In the genomic region with DNA sequence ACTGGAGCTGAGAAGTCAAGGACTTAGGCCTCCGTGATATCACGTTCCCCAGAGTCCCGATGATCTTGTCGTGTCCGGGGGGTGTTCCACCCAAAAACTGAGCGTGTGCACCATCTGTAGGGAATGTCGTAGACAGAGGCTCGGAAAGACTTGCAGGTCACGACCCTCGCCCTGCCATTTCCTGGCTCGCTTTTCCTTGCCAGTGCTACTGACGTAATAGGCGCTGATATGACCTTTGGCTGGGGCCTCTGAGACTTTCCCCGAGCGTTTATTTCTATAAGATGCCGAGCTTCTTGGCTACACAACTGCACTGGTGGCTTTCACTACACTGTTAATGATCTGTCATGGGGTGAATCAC, we compare ENCODE assay signal across 7 mouse cellular contexts. TPM values are rescaled to one million over a fixed set of nuclear protein-coding genes. Genes with fewer than 3 reads are reported as not detected.
DNase-seq lines count a peak whose midpoint lies in the region; ATAC-seq lines count a peak whose summit lies in the region.

No protein-coding gene starts in this region.

- H3K9me3 ChIP-seq in neural tube, embryonic 11.5 days (ENCODE audit: control insufficient read depth, low read length), result no peaks in the 10 kb centered on the region
- H3K9me3 ChIP-seq in forebrain, embryonic 10.5 days, result 0 out of 2 replicates have a peak, but pooled peaks cover 5% of the 10 kb centered on the region
- H3K9me3 ChIP-seq in liver, embryonic 11.5 days (ENCODE audit: control insufficient read depth, low read length), result no peaks in the 10 kb centered on the region
- no peaks in the 10 kb centered on the region for H3K9me3 ChIP-seq in stomach, embryonic 16.5 days (replicated peaks; ENCODE audit: control insufficient read depth, low read length)

- H3K4me1 ChIP-seq in neural tube, embryonic 11.5 days (ENCODE audit: control insufficient read depth, insufficient read depth, low read length), result no peaks in the 10 kb centered on the region
- H3K4me1 ChIP-seq in forebrain, embryonic 10.5 days, result peaks cover 15% of the 10 kb centered on the region
- H3K4me1 ChIP-seq in liver, embryonic 11.5 days (replicated peaks; ENCODE audit: control insufficient read depth, insufficient read depth, low read length), result peaks cover 5% of the 10 kb centered on the region; the same call in 1 of the 2 replicates
- H3K4me1 ChIP-seq in stomach, embryonic 16.5 days (ENCODE audit: control insufficient read depth, insufficient read depth, low read length), result peaks cover 4% of the 10 kb centered on the region; the same call in 1 of the 2 replicates

- no peaks in the 10 kb centered on the region for H3K27me3 ChIP-seq in neural tube, embryonic 11.5 days (ENCODE audit: control insufficient read depth, insufficient read depth, low read length)
- no peaks in the 10 kb centered on the region for H3K27me3 ChIP-seq in forebrain, embryonic 10.5 days (ENCODE audit: poor library complexity, severe bottlenecking)
- no peaks in the 10 kb centered on the region for H3K27me3 ChIP-seq in liver, embryonic 11.5 days (replicated peaks; ENCODE audit: control insufficient read depth, insufficient read depth, low read length)
- H3K27me3 ChIP-seq in stomach, embryonic 16.5 days (ENCODE audit: control insufficient read depth, insufficient read depth, low read length), result no peaks in the 10 kb centered on the region

- peak overlapping the region; percentile 81 for H3K27ac ChIP-seq in neural tube, embryonic 11.5 days (ENCODE audit: low read depth, low read length)
- H3K27ac ChIP-seq in forebrain, embryonic 10.5 days, result peak overlapping the region; percentile 93
- H3K27ac ChIP-seq in liver, embryonic 11.5 days (ENCODE audit: low read depth, low read length), result peak overlapping the region; percentile 72
- H3K27ac ChIP-seq in stomach, embryonic 16.5 days (ENCODE audit: low read length), result peak overlapping the region; percentile 69

- peak overlapping the region; percentile 41 for H3K4me3 ChIP-seq in neural tube, embryonic 11.5 days (ENCODE audit: low read depth, low read length)
- H3K4me3 ChIP-seq in forebrain, embryonic 10.5 days, result peak overlapping the region; percentile 48
- peak overlapping the region; percentile 54 for H3K4me3 ChIP-seq in liver, embryonic 11.5 days (ENCODE audit: low read depth, low read length)
- peak overlapping the region; percentile 47 for H3K4me3 ChIP-seq in stomach, embryonic 16.5 days (replicated peaks; ENCODE audit: low read length)

- WGBS in neural tube, embryonic 11.5 days, result 7% methylated on average over 16 of the region's 16 CpGs
- 11% methylated on average over 16 of the region's 16 CpGs for WGBS in forebrain, embryonic 10.5 days
- WGBS in liver, embryonic 11.5 days, result 6% methylated on average over 16 of the region's 16 CpGs
- 3% methylated on average over 16 of the region's 16 CpGs for WGBS in stomach, embryonic 16.5 days

- no peak; the same call in 1 of the 2 replicates for ATAC-seq in neural tube, embryonic 11.5 days (ENCODE audit: insufficient read depth, low FRiP score, low TSS enrichment)
- ATAC-seq in liver, embryonic 11.5 days (replicated peaks; ENCODE audit: low FRiP score), result peak; percentile 59
- ATAC-seq in stomach, embryonic 16.5 days (ENCODE audit: insufficient read depth, low FRiP score), result peak; percentile 25
- ATAC-seq in cerebellum, adult (ENCODE audit: insufficient number of reproducible peaks, low FRiP score, low TSS enrichment), result no peak

- peak overlapping the region; percentile 61 for H3K9ac ChIP-seq in neural tube, embryonic 11.5 days (ENCODE audit: low read length)
- peak overlapping the region; percentile 78 for H3K9ac ChIP-seq in liver, embryonic 11.5 days (ENCODE audit: low read depth, low read length)
- peak overlapping the region; percentile 74 for H3K9ac ChIP-seq in stomach, embryonic 16.5 days (ENCODE audit: low read length)

- no peaks in the 10 kb centered on the region for H3K36me3 ChIP-seq in neural tube, embryonic 11.5 days (ENCODE audit: control insufficient read depth, insufficient read depth, low read length)
- no peaks in the 10 kb centered on the region for H3K36me3 ChIP-seq in forebrain, embryonic 10.5 days (replicated peaks)
- no peaks in the 10 kb centered on the region for H3K36me3 ChIP-seq in liver, embryonic 11.5 days (ENCODE audit: control insufficient read depth, insufficient read depth, low read length)
- H3K36me3 ChIP-seq in stomach, embryonic 16.5 days (ENCODE audit: control insufficient read depth, insufficient read depth, low read length), result no peaks in the 10 kb centered on the region

- no peak for DNase-seq in neural tube, embryonic 11.5 days (ENCODE audit: low spot score)
- DNase-seq in neural tube, embryonic 10.5 days (ENCODE audit: extremely low spot score, low spot score), result no peak
- no peak for DNase-seq in forebrain, embryonic 10.5 days (ENCODE audit: extremely low spot score, low spot score)
- no peak for DNase-seq in liver, embryonic 11.5 days (ENCODE audit: low spot score)
- DNase-seq in cerebellum, postnatal 36 days, result no peak

- H3K4me2 ChIP-seq in neural tube, embryonic 11.5 days (ENCODE audit: low read depth), result peak overlapping the region; percentile 77
- H3K4me2 ChIP-seq in liver, embryonic 11.5 days, result peak overlapping the region; percentile 87
- H3K4me2 ChIP-seq in stomach, embryonic 16.5 days (ENCODE audit: low read depth, low read length), result peak overlapping the region; percentile 72

RNA-seq across cellular contexts. Expression of a gene that starts 15.8 kb away (rescaled TPM):
- 9.8 and 10.3 TPM in 2 replicates for polyA plus RNA-seq in neural tube, embryonic 11.5 days (2014; fragmentation: Nextera tagmentation; extraction: Ambion mirVana)
- 10.5 and 11.1 TPM in 2 replicates for polyA plus RNA-seq in forebrain, embryonic 10.5 days (2016; fragmentation: Nextera tagmentation; extraction: Ambion mirVana)
- 6.6 and 7.7 TPM in 2 replicates for polyA plus RNA-seq in liver, embryonic 11.5 days (2014; fragmentation: Nextera tagmentation; extraction: Ambion mirVana)
- 8.3 and 8.8 TPM in 2 replicates for polyA plus RNA-seq in stomach, embryonic 16.5 days (2015; fragmentation: Nextera tagmentation; extraction: Ambion mirVana)

RNA-seq across cellular contexts. Expression of a gene that starts 22.6 kb away (rescaled TPM):
- 0.61 and 0.66 TPM in 2 replicates for polyA plus RNA-seq in neural tube, embryonic 11.5 days (2014; fragmentation: Nextera tagmentation; extraction: Ambion mirVana)
- 0.55 and 1.0 TPM in 2 replicates for polyA plus RNA-seq in forebrain, embryonic 10.5 days (2016; fragmentation: Nextera tagmentation; extraction: Ambion mirVana)
- 0.38 and 0.81 TPM in 2 replicates for polyA plus RNA-seq in liver, embryonic 11.5 days (2014; fragmentation: Nextera tagmentation; extraction: Ambion mirVana)
- polyA plus RNA-seq in stomach, embryonic 16.5 days (2015; fragmentation: Nextera tagmentation; extraction: Ambion mirVana), result 2.3 and 3.2 TPM in 2 replicates

RNA-seq across cellular contexts. Expression of a gene that starts 27.8 kb away (rescaled TPM):
- polyA plus RNA-seq in neural tube, embryonic 11.5 days (2014; fragmentation: Nextera tagmentation; extraction: Ambion mirVana), result 910 and 930 TPM in 2 replicates
- polyA plus RNA-seq in forebrain, embryonic 10.5 days (2016; fragmentation: Nextera tagmentation; extraction: Ambion mirVana), result 1,023 and 1,050 TPM in 2 replicates
- 1,276 and 1,341 TPM in 2 replicates for polyA plus RNA-seq in liver, embryonic 11.5 days (2014; fragmentation: Nextera tagmentation; extraction: Ambion mirVana)
- 869 and 872 TPM in 2 replicates for polyA plus RNA-seq in stomach, embryonic 16.5 days (2015; fragmentation: Nextera tagmentation; extraction: Ambion mirVana)

RNA-seq across cellular contexts. Expression of a gene that starts 27.8 kb away (rescaled TPM):
- polyA plus RNA-seq in neural tube, embryonic 11.5 days (2014; fragmentation: Nextera tagmentation; extraction: Ambion mirVana), result 7.1 and 8.2 TPM in 2 replicates
- polyA plus RNA-seq in forebrain, embryonic 10.5 days (2016; fragmentation: Nextera tagmentation; extraction: Ambion mirVana), result 16.5 and 17.7 TPM in 2 replicates
- 6.9 and 7.0 TPM in 2 replicates for polyA plus RNA-seq in liver, embryonic 11.5 days (2014; fragmentation: Nextera tagmentation; extraction: Ambion mirVana)
- polyA plus RNA-seq in stomach, embryonic 16.5 days (2015; fragmentation: Nextera tagmentation; extraction: Ambion mirVana), result 7.2 and 8.9 TPM in 2 replicates

RNA-seq across cellular contexts. Expression of a gene that starts 48.1 kb away (rescaled TPM):
- polyA plus RNA-seq in neural tube, embryonic 11.5 days (2014; fragmentation: Nextera tagmentation; extraction: Ambion mirVana), result not detected in 2 replicates
- not detected in 2 replicates for polyA plus RNA-seq in forebrain, embryonic 10.5 days (2016; fragmentation: Nextera tagmentation; extraction: Ambion mirVana)
- 0.52 and 1.1 TPM in 2 replicates for polyA plus RNA-seq in liver, embryonic 11.5 days (2014; fragmentation: Nextera tagmentation; extraction: Ambion mirVana)
- 0.95 and 1.4 TPM in 2 replicates for polyA plus RNA-seq in stomach, embryonic 16.5 days (2015; fragmentation: Nextera tagmentation; extraction: Ambion mirVana)

Comparison
In these comparisons a context has a peak if more than half of its experiments do, and no peak if none do; other contexts are left out.
1. ATAC-seq: peak in liver, embryonic 11.5 days (single experiment) and stomach, embryonic 16.5 days (single experiment); none in neural tube, embryonic 11.5 days (single experiment) and cerebellum, adult (single experiment).
2. Peak in every context shown above with its lines, with median percentiles within 50 percentile points of each other: H3K27ac ChIP-seq, H3K4me2 ChIP-seq, H3K4me3 ChIP-seq and H3K9ac ChIP-seq.